Mouse (Mus musculus): Measurements from ENCODE around the gene Ces1e.
"Not testable (repeated sequence)": the region's sequence is repeated elsewhere in the genome, so short reads cannot be mapped to it uniquely, and the experiment has no call there.

Gene Ces1e

GRCm38 (mm10) chr8:93229446-93229845, at the start of gene Ces1e:
Ces1e (minus strand) TSS chr8:93229619.
- DNase-seq: peak; percentile 15 to 59

DNA sequence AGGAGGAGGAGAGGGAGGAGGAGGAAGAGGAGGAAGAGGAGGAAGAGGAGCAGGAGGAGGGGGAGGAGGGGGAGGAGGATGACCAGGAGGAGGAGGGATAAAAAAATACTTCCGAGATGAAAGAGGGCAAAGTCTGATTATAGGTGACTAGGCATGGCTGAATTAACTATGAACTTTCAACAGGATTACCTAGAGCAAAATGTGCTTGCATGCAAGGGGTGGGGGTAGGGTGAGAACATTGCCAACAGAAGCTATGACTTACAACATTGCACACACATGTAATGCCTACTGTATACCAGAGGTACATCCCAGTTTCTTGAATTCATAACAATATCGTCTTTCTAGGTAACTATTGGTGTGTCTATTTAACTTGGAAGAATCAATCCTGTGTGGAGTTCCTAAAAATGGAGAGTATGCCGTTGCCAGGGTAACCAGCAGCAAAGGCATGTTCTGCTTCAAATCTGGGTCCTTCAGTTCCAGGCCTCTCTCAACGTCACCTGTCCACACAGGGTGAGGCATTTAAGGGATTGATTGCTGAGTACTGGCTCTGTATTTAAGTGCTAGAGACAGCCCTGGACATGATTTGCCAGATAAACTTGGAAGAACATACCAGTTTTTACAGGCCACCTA, 48.9 kb upstream of the Ces1e start:
- DNase-seq: no peak

- DNase-seq: no peak
Measured at GRCm38 (mm10) chr8:93274609-93275008, 45.2 kb upstream of the Ces1e start.

- DNase-seq: peak; percentile 6 to 21
Measured at GRCm38 (mm10) chr8:93273321-93273720, 43.9 kb upstream of the Ces1e start.

GRCm38 (mm10) chr8:93272686-93273085, 43.3 kb upstream of the Ces1e start:
- DNase-seq: peak; percentile 8 to 9

DNA sequence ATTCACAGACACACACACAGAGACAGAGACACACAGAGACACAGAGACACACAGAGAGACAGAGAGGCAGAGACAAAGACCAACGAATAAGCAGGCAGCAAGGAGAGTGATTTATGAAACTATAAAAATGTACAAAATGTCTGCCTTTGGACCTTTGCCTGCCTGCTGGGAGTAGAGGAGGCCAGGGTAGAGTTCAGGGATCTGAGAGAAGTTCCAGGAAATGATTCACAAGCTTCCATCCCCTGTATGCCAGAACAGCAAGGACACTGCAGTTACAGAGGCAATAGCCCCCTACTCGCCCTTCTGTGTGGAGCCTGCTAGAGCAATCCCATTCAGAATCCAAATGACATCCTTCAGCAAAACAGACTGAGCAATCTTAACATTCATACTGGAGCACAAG, 32.0 kb upstream of the Ces1e start:
- DNase-seq: no peak

DNA sequence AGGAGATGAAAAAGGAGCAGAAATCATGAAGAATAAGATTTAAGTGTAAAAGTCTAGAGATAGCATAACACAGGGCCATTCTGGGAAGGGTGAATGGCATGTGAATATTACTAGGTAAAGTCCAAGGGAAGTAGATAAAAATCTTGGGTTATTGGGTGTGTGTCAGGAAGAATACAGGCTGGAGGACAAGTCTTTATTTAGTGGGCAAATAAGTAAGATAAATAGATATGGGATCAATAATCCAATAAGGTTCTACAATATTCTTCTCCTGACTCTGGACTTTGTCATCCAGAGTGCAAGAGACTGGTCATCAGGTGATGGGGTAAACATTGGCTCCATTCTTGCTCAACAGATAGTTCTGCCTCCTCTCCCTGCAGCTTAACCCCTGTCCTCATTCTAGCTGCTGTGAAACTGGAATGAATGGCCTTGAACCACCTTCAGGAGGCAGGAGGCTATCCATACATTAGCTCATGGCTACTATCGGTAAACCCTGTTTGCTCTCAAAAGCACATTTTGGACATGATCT, 23.0 kb upstream of the Ces1e start:
- DNase-seq: no peak

GRCm38 (mm10) chr8:93246057-93246456, 16.6 kb upstream of the Ces1e start:
- no peak for DNase-seq

DNA sequence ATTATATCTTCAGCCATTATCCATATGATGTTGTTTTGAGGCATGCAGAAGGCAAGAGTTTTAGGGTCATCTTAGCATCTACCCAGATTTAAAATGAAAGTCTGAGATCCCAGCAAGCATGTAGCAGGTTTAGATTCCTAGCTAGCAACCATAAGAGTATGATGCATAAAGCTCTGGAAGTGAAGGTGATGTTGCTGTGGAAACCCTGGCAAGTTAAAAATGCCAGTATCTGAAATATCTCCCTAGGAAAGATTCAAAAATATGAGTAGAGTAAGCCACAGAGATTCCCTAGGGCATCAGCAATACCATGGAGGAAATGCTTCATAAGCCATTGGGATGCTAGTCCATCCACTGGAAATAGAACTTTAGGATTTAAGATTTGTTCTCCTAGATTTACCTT, 10.5 kb upstream of the Ces1e start:
- DNase-seq: no peak

- DNase-seq: no peak
Measured at GRCm38 (mm10) chr8:93235681-93236080, 6.3 kb upstream of the Ces1e start.

- DNase-seq: no peak
Measured at GRCm38 (mm10) chr8:93234706-93235105, 5.3 kb upstream of the Ces1e start.

- no peak for DNase-seq
Measured at GRCm38 (mm10) chr8:93234068-93234467, 4.6 kb upstream of the Ces1e start.

DNA sequence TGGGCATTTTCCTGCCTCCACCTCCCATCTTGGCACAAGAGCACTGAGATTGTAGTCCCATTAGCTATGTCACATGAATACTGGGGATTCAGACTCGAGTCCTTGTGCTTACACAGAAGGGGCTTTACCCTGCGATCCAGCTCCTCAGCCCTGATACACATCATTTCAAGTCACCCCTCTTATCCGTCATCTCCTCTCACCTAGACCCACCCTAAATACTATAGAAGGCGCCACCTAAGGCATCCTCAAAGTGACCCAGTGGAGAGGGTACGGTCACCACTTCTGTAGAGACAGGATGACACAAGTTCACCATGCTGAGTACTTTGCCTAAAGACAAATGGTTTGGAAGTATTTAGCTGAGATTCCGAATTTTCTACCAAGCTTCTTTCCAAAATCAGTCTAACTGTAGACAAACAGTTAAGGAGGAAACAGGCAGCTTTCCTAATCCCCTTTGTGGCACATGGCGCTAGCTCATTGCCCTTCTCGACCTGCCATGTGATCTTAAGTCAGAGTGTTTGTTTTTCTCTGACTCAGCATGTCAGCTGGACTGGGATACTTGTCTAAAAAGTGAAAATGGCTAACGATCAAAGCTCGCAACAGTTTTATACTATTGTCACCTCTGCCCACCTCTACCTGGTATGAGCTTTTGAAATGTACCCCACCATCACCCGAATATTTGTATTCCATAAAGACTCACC, 597 bp downstream of the Ces1e start:
- peak; percentile 71 to 79 for DNase-seq

- DNase-seq: peak in 1 of 2 experiments; percentile 36
Measured at GRCm38 (mm10) chr8:93226471-93226870, 2.9 kb downstream of the Ces1e start.

GRCm38 (mm10) chr8:93221896-93222295, 7.5 kb downstream of the Ces1e start:
- DNase-seq: no peak

GRCm38 (mm10) chr8:93217867-93218266, 11.6 kb downstream of the Ces1e start:
- DNase-seq: no peak

DNA sequence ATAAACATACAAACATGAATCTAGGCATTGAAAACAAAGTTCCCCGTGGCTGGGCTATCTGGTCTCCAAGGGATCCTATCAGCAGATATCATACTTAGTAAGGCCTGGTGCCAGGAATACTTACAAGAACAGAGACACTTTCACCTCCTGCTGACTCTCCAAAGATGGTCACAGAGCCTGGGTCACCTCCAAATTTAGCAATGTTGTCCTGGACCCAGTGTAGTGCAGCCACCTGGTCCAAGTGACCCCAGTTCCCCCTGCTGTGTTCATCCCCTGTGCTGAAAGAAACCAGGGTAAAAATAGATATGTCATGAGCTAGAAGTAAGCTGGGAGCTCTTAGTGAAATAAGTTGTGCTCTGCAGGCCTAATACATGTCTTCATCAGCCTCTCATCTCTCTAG, 12.0 kb downstream of the Ces1e start:
- DNase-seq: no peak

GRCm38 (mm10) chr8:93211091-93211490, 18.3 kb downstream of the Ces1e start:
- DNase-seq: no peak

- DNase-seq: not testable (repeated sequence)
Measured at GRCm38 (mm10) chr8:93199146-93199545, 30.3 kb downstream of the Ces1e start.

DNA sequence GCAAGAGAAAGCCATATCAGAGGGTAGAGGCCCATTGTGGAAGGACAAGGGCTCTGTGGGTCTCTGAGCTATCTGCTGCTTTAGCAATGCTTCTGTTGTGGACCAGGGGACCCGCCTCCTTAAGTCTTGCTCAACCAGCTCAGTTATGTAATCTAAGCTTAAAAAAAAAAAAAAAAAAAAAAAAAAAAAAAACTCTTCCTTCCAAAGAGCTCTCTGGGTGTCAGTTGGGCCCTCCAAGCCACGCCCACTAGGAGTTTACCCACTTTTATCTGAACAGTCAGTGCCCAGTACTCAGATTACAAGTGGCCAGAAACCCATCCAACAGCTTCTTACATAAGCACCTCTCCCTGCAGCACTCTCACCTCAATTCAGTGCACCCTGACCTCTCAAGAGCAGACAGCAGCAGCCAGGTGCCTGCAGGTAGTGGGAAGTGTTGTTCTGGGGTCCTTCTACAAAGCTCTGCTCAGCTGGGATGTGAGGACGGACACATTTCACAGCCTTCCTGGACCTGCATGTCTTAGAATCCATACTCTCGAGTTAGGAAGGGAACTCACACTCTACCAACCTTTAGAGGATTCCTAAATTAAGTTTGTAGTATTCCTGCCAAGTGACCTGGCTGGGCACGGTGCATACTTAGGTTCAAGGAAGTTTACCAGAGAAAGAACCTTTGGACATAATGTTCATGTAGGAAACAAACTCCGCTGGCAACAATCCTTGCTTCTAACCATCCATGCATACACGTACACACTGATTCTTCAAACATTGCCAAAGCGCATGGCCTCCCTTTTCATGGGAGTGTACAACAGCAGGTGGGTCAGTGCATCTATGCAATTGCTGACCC, 31.5 kb downstream of the Ces1e start, which contains the start of gene Ces1d:
Gene Ces1d, minus strand, starts transcription at position 154 of the 841 bp plus-strand sequence.
- DNase-seq: peak; percentile 89 to 93

GRCm38 (mm10) chr8:93196436-93196835, 33.0 kb downstream of the Ces1e start:
- peak in 1 of 2 experiments; percentile 29 for DNase-seq

- DNase-seq: peak in 1 of 2 experiments; percentile 38
Measured at GRCm38 (mm10) chr8:93180581-93181129, 48.8 kb downstream of the Ces1e start.

DNA sequence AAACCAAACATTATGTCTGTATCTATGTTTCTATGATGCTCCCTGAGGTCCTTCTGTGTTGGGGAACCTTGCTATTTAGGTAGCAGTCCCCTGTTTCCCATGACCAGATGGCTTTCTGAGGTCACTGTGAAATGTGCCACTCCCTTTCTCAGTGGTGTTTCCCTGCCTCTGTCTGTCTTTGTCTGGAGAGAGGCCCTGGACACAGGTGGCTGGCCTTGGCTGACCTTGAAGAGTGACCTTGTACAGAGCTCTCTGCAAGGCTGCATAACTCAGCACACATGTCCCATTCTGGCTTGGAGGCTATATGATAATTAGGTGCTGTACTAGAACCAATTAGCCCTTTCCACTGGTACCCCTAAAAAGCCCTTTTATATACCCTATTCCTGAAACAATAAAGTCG, 52.8 kb downstream of the Ces1e start:
- no peak for DNase-seq

Data from lung, adult 18-20 months (tissue).